Mouse (Mus musculus) spleen, adult 10 weeks (tissue): ENCODE results near the gene Olfr30. TPM values are rescaled to one million over a fixed set of nuclear protein-coding genes. Genes with fewer than 3 reads are reported as not detected.

ENCODE experiments used
- polyA plus RNA-seq: library from polyadenylated mRNA; stranded (reverse); fragments of 350-450 nt; fragmentation: Illumina TruSeq; extraction: RNeasy Lipid Tissue Mini Kit (QIAGEN cat#74804); gene quantifications from one replicate; pipeline ENCODE4 v1.2.3, GENCODE M21; 2015; ENCODE audit warnings: low replicate concordance; ENCODE audit not compliant: insufficient read depth

The Olfr30 gene
- polyA plus RNA-seq, result not detected

DNA sequence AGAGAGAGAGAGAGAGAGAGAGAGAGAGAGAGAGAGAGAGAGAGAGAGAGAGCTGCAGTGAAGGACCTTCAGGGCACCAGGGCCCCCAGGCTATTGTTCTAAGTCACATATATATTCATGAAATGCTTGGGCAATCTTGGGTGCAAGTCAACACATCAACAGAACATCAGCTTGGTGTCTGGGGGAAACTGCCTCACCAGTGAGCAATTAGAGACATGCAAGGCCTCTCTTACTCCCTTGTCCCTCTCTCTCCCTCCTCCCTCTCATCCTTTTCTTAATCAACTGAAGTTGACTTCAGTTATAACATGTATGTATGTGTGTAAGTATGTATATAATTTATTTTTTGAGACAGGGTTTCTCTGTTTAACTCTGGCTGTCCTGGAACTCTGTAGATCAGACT is at the start of gene Olfr30:
Gene Olfr30 (minus strand): TSS at position 101 of the 400 bp plus-strand sequence.

DNA sequence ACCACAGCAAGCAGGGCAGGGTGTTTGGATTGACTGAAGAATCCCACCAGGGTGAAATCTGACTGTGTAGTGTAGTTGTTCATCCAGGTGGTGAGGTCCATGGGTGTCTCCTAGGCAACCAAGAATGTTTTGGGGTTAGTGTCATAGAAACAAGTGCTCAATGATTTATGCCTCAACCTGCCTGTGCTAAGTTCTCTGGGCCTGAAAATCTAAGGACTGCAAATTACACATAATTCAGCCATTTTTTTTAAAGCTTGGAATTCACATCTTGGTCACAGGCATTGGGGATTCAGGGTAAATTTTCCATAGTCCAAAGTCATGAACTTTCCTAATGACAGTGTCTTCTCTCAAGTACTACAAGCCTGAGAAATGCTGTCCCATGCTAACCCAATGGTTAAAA is 40.4 kb upstream of the Olfr30 start, which contains the start of gene Olfr331:
Gene Olfr331 (minus strand): TSS at position 101 of the 400 bp plus-strand sequence.

DNA sequence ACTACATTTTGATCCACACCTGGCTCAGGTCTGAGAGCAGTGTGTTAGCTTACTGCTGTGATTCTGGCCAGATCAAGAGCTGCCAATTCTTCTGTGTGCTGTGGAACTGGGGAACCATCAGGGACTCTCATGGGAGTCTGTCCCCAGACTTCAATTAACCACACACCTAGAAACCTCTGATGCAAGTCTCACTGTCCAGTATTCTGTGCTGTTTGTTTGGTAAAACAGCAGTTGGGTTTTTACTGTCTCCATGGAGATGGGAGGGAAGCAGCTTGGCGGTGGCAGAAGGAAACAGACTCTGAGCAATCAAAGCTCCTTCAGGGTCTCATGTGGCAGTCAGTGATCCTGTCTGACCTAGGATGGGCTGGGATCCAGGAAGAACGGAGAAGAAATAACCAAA is 30.4 kb upstream of the Olfr30 start, which contains the start of gene Olfr332:
Gene Olfr332 (minus strand): TSS at position 101 of the 400 bp plus-strand sequence.

DNA sequence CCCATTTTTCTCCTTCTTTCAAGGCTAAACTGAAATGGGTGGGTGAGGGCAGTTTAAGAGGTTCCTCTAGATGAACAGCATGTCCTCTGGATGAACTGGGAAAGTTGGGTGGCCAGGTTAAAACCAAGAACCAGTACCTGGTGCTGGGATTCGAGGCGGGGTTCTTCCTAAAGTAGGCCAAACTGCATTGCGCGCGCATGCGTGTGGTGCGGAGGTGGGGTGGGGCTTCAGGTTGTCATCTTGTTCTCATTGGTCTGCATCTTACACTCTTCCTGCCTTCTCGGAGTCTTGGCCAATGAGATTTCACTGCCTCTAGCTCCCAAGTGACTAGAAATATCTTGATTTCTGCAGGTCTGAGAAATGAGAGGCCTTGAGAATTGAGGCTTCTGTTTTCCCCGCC is 9.3 kb downstream of the Olfr30 start, which contains the start of gene Lypd9:
Gene Lypd9 (minus strand): TSS at position 165 of the 400 bp plus-strand sequence.

DNA sequence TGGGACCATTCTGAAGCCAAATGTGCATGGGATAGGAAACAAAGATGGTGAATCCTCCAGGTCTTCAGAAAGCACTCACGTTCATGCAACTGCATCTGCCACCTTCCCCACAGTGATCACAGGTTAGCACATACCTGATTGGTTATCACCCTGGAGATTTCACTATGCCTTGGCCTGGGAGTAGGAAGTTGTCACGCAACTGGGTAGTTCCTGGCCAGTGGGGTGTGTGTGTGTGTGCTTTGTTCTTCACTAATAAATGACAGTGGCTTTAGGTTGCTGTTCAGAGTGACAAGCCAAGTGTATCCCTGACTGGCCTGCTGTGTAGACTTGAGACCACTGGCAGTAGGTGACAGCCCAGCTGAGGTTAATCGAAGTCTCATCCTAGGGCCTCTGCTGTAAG is 29.8 kb downstream of the Olfr30 start, which contains the start of gene Gm12253:
Gene Gm12253 (plus strand): TSS at position 301 of the 400 bp plus-strand sequence.

DNA sequence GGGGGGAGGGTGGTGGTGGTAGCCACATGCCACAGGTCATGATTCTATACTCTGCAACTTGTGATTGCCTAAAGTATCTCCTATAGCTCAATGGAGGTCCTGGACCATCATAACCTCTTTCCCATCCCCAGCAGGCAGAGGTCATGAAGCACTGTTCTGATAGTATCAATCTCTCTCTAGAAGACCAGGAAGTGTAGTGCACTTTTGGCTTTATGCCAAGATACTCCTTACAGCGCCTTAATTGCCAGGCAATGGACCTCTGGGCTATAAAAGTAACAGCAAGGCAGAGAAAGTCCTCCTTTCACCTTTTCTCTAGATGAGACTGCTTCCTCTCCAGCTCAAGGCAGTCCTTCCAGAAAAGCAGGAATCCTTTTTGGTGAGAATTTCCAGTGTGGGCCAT is 41.3 kb downstream of the Olfr30 start, which contains the start of gene 1810065E05Rik:
Gene 1810065E05Rik (plus strand): TSS at position 297 of the 400 bp plus-strand sequence.

Other genes starting within 250 kb of the Olfr30 start
- gene 4930438A08Rik, start 187.5 kb downstream of the Olfr30 start, polyA plus RNA-seq, result not detected
- gene Zfp692, start 155.2 kb downstream of the Olfr30 start, polyA plus RNA-seq, result 16.0 TPM
- 37.6 TPM for gene Zfp672, start 131.9 kb downstream of the Olfr30 start, polyA plus RNA-seq
- 7.7 TPM for gene Sh3bp5l, start 131.5 kb downstream of the Olfr30 start, polyA plus RNA-seq
- not detected for gene Lypd8, start 83.2 kb downstream of the Olfr30 start, polyA plus RNA-seq
- gene 1810065E05Rik, start 41.2 kb downstream of the Olfr30 start, polyA plus RNA-seq, result not detected
- gene Gm12253, start 29.7 kb downstream of the Olfr30 start, polyA plus RNA-seq, result not detected
- not detected for gene Lypd9, start 9.3 kb downstream of the Olfr30 start, polyA plus RNA-seq
- gene Olfr332, start 30.3 kb upstream of the Olfr30 start, polyA plus RNA-seq, result not detected
- not detected for gene Olfr331, start 40.3 kb upstream of the Olfr30 start, polyA plus RNA-seq
- gene Olfr330, start 72.6 kb upstream of the Olfr30 start, polyA plus RNA-seq, result not detected
- 0.06 TPM for gene Olfr329-ps, start 84.2 kb upstream of the Olfr30 start, polyA plus RNA-seq
- not detected for gene Olfr328, start 93.4 kb upstream of the Olfr30 start, polyA plus RNA-seq
- gene Olfr224, start 108.3 kb upstream of the Olfr30 start, polyA plus RNA-seq, result not detected
- gene Olfr325, start 115.5 kb upstream of the Olfr30 start, polyA plus RNA-seq, result not detected
- gene Olfr324, start 132.8 kb upstream of the Olfr30 start, polyA plus RNA-seq, result not detected
- not detected for gene 2210407C18Rik, start 153.8 kb upstream of the Olfr30 start, polyA plus RNA-seq
- not detected for gene Olfr323, start 168.2 kb upstream of the Olfr30 start, polyA plus RNA-seq
- 2.3 TPM for gene Trim58, start 178.2 kb upstream of the Olfr30 start, polyA plus RNA-seq
- not detected for gene Olfr322, start 196.5 kb upstream of the Olfr30 start, polyA plus RNA-seq
- not detected for gene Olfr320, start 218.8 kb upstream of the Olfr30 start, polyA plus RNA-seq
- not detected for gene Olfr319, start 236.9 kb upstream of the Olfr30 start, polyA plus RNA-seq